Mouse (Mus musculus) thymus, postnatal 14 days (tissue): ENCODE measurements around the gene Ssna1.
"Not testable (repeated sequence)": the region's sequence is repeated elsewhere in the genome, so short reads cannot be mapped to it uniquely, and the experiment has no call there.

Source experiments
- DNase-seq: peaks from one replicate; pipeline ENCODE4 v3.0.0; 2021

Gene Ssna1

DNA sequence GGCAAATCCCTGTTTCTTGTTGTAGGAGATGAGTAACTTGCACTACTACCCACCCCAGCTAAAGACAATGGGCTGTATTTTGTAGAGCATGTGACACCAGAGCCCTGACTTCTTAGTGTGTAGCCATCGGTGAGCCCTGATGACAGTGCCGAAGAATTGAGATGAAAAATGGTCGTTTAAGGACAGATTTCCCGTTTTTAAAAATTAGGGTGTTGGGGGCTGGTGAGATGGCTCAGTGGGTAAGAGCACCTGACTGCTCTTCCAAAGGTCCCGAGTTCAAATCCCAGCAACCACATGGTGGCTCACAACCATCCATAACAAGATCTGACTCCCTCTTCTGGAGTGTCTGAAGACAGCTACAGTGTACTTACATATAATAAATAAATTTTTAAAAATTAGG, 15.0 kb downstream of the Ssna1 start:
- DNase-seq: not testable (repeated sequence)

- DNase-seq: peak; percentile 78
Measured at GRCm38 (mm10) chr2:25256443-25257109, 15.7 kb downstream of the Ssna1 start.

DNA sequence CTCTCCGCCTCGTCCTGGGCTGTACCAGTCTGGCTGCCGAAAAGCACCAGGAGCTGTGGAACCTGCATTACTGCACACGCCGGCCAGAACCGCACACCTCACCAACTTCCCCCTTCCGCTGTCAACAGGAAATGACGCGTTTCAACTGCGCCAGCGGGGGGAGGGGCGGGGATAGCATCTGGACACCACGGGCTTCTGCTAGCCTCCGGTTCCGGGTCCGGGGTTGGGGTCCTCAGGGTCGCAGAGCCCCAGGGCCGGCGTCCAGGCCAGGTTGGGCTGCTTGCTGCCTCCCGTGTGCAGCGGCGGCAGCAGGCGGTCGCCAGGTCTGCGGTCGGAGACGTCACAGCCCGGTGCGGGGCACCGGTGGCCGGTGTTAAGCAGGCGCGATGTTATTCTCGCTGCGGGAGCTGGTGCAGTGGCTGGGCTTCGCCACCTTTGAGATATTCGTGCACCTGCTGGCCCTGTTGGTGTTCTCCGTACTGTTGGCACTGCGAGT, 16.9 kb downstream of the Ssna1 start, which contains the start of gene Tmem203:
Gene Tmem203, plus strand, starts transcription at position 156 of the 496 bp plus-strand sequence.
- DNase-seq: peak; percentile 88

DNA sequence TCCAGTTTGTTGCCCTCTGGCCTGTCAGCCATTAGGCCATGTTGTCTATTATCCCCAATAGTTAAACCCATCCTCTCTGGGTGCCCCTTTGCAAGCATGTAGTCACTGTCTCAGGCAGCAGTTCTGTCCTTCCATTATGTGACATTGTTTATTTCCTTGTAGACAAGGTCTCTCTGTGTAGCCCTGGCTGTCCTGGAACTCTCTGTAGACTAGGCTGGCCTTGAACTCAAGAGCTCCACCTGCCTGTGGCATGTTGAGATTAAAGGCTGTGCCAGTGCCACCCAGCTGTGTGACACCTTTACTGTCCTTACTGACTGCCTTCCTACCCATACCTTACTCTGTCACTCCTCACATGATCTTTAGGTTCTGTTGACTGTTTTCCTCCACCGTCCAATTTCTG, 19.9 kb downstream of the Ssna1 start:
- peak; percentile 44 for DNase-seq

DNA sequence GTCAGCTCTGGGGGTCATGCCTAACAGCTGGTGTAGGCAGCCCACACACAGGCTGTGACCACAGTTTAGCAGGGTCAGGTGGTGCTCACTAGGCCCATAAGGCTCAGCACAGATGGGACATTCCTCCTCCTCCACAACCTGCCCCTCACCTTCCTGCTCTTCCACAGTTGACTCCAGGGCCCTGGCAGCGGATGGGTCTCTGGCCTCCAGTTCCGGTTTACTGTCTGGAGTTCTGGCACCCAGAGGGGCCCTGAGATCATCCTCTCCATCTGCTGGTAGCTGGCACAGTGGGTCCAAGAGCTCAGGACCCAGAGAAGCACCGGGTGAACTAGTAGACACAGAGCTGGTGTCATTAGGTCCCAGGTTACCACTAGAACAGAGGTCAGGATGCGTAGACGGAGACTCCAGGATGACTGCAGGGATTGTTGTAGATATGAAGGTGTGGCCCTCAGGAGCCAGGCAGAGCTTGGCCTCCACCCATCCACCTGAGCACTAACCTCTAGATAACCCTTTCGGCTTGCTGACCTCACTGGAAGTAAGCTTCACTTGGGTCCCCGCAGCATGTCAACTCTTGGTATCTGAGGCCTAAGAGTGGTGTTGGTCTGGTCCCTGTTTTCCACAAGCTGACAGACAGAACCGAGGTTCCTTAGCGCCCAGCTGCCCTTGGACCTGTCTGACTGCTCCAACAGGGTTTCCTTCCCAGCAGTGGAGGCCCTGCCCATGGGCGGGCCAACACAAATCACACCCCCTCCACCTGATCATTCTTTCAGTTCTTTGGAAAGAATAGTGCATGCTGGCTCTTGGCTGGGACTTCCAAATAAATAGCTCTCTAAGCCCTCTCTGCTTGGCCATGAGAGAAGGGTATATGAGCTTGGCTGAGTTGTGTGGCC, 25.8 kb downstream of the Ssna1 start, which contains the start of gene AL732309.1:
Gene AL732309.1, minus strand, starts transcription at position 681 of the 890 bp plus-strand sequence.
- DNase-seq: no peak

- no peak for DNase-seq
Measured at GRCm38 (mm10) chr2:25244144-25244543, 28.1 kb downstream of the Ssna1 start.

DNA sequence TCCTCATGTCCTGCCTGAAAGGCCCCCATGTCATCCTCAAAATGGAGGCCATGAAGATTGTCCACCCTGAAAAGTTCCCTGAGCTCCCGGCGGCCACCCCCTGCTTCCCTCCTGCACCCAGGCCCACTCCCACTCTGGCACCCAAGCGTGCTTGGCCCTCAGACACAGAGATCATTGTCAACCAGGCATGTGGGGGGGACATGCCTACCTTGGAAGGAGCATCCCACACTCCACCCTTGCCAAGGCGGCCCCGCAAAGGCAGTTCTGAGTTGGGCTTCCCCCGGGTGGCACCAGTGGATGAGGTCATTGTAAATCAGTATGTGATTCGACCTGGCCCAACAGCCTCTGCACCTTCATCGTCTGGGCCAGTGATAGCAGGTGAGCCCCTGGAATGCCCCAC, 28.9 kb downstream of the Ssna1 start:
- no peak for DNase-seq

GRCm38 (mm10) chr2:25242101-25242506, 30.1 kb downstream of the Ssna1 start, which contains the start of the genes Rnf208 and Cysrt1:
Gene Rnf208, plus strand, starts transcription at chr2:25242255.
Gene Cysrt1, minus strand, starts transcription at chr2:25242452.
- peak; percentile 50 for DNase-seq

- DNase-seq: no peak
Measured at GRCm38 (mm10) chr2:25241438-25241775, 30.8 kb downstream of the Ssna1 start.

- DNase-seq: peak; percentile 63
Measured at GRCm38 (mm10) chr2:25240723-25241437, 31.4 kb downstream of the Ssna1 start.

GRCm38 (mm10) chr2:25240310-25240709, 31.9 kb downstream of the Ssna1 start:
- DNase-seq: no peak

GRCm38 (mm10) chr2:25239766-25240165, 32.5 kb downstream of the Ssna1 start:
- DNase-seq: no peak

DNA sequence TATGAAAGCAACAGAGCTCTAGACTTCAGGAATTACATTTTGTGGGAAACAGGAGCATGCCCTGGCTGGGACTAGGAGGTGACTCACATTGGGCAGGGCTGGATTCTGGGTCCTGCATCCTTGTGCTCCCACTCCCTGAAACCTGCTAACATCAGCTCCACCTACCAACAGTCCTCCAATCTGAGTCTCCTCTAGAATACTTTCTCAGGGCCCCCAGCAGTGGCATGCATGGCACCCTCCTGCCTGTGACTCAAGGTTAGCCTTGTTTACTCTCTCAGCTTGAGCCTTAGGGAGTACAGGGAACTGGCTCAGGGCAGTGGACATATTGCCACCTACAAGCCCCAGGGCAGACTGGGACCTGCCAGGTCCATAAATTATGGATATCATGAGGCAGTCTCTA, 34.1 kb downstream of the Ssna1 start:
- DNase-seq: no peak

GRCm38 (mm10) chr2:25237522-25237921, 34.7 kb downstream of the Ssna1 start:
- no peak for DNase-seq

DNA sequence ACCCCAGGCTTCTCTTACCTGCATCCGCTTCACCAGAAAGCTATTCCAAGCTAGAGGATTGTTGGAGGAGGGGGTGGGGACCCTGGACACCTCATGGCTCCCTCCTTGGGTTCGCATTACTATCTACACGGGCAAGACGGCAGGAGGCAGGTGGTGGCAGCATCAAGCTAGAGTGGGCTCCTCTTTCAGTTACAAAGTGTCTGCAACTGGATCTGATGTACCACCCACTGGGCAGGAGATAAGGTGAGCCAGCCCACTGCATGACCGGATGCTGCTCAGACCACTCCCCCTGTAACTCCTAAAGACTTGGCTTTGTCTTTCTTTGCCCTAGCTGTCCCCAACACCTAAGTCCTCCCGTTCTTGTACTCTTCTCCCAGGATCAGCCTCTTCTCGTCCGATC, 35.6 kb downstream of the Ssna1 start, which contains the start of gene Rnf224:
Gene Rnf224, minus strand, starts transcription at position 174 of the 400 bp plus-strand sequence.
- no peak for DNase-seq

DNA sequence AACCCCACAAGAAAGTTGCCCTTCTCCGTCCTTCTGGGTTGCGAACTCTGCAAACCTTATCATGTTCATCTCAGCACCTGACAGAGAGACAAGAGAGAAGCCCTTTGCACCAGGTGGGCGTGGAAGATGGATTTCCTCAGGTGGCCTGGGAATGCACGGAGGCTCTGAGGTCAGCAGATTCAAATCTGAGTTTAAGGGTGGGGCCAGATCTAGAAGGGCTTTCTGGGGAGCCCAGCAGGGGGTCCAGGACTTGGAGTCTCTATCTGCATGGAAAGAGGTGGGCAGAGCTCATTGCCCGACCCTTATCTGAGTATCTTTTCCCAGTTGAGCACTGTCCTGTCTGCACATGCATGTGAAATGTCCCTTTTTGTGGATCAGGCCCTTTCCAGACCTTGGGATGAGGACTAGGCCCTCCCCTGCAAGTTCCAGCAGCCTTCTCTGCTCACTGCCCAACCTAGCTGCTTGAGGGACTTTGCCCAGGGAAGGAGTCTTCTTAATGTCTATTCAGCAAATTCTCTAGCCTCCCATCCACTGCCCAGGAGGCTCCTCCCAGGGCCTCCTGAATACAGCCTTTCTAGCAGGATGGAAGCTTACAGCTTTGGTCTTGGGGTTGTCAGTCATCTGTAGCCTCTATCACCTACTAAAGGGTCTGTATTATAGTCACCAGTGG, 37.6 kb downstream of the Ssna1 start:
- no peak for DNase-seq

DNA sequence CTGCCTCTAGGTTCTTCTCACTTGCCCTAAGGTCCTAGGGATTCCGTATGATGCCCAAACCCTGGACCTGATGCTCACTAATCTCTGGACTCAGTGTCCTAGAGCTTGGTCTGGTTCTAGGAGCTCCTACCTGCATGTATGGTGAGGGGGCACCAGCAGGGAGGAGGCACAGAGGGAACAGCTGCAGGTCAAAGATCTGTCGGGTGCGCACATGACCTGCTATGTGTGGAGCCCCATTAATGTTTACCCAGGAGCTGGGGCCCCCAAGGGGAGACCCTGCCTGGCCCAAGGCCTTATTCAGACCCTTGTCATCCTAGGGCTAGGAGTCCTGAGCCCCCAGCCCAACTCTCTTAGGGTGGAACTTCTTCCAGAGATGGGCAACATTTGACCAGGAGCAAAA, 38.2 kb downstream of the Ssna1 start, which contains the start of gene Slc34a3:
Gene Slc34a3, minus strand, starts transcription at position 315 of the 400 bp plus-strand sequence.
- no peak for DNase-seq

DNA sequence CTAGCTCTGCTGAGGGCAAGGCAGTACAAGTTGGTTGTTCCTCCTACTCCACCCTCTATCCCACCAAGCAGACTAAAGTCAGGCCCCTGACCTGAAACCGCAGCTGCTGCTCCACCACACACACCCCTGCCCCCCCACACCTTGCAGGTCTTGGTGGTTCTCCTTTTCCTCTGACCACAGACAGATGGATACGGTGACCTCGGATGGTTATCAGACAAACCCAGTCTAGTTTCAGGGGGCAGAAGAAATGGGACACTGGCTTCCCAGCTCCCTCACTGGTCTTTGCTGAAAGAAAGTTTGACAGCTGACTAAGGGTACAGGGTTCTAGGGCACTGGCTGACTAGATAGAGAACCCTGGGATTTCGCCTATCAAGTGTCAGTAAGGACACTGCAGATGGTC, 38.8 kb downstream of the Ssna1 start:
- no peak for DNase-seq

GRCm38 (mm10) chr2:25231038-25231437, 41.2 kb downstream of the Ssna1 start:
- DNase-seq: no peak

- DNase-seq: no peak
Measured at GRCm38 (mm10) chr2:25230581-25230980, 41.7 kb downstream of the Ssna1 start.

DNA sequence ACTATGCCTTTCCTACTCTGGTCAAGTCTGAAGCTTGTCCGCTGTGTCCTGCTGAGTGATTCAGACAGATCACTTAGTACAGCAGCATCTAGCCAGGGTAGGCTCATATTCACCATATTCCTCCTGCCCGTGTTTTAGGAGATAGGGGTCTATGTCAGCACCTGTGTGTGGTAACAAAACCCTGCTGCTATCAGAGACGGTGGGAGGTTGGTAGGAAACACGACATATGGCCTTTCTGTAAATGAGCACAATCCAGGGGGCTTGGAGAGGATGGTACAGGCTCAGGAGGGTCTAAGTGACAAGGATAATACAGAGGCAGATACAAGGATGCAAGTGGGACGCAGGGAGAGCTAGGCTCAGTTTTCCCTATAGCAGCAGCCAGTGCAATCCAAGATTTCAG, 42.7 kb downstream of the Ssna1 start:
- DNase-seq: no peak

DNA sequence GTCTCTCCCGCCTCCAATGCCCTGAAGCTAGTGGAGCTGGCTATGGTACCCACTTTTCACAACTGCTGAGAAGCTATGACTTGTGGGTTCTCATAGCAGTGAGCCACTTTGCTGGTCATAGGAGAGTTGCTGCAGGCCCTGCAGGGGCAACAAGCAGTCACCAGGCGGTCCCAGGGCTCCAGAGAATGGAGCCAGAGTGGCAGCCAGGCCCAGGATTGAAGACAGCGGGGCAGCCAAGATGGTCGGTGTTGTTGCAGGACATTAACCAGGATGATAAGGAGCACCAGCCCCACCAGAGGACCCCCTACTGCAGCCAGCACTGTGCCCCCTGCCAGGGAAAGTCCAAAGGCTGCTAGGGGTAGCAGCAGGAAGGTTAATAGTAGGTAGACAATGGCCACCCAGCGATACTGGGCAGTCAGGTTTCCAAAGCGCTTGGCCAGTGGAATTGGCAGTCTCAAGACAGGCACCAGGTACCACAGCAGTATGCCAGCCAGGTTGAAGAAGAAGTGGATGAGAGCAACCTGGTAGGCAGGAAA, 43.2 kb downstream of the Ssna1 start:
- DNase-seq: no peak
